Mouse (Mus musculus): Measurements from ENCODE around the gene Aar2.

The Aar2 gene

DNA sequence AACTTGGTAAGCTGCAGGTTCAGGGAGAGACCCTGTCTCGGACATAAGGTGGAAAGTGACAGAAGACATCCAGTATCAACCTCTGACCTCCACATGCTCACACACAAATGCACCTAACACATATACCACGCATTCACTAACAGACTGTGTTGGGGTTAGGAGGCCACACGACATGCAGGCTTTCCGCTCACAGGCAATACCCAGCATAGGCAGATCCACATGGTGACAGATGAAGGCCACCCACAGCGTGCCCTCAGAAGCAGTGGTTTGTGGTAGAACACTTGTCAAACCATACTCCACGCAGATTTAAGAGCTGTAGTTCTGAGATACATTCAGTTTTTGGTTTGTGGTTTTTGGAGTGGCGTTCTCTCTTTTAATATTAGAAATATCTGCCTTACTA, 21.3 kb downstream of the Aar2 start:
- in situ Hi-C loops (cut with MboI, MseI), result no loop called here

DNA sequence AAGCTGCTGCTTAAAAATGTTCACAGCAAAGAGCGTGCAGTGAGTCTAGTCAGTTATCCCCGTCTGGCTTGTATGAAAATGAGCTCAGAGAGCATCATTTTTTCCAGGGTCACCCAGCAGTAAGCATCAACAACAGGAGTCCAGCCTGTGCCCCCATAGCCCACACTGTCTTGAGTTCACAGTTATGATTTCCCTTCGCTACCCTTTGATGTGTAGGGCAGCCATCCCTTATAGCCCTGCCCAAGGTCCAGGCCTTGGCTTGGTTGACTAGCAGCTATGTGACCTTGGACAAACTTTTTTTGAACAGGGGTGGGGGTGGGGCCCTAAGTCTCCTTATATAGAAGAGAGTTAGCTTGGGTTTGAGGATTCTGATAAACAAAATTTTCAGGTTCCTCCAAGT, 21.9 kb downstream of the Aar2 start:
- in situ Hi-C loops (cut with MboI, MseI), result no loop called here

DNA sequence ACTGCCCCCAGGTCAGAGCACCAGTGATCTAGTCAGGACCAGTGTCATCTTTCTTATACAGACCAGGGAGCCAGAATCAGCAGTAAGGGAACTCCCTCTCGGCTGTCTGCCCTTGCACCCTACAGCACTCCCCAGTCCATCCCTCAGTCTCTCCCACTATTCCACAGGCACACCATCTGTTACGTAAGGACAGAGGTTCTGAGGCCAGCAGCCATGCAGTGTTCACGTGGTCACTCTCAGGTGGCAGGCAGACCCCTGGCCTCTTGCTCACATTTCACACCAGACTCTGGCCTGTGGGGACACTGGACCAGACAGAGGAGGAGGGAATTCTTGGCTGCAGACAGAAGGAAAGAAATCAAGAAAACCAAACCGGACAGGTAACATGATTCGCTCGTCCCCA, 24.1 kb downstream of the Aar2 start:
- in situ Hi-C loops (cut with MboI, MseI), result no loop called here

DNA sequence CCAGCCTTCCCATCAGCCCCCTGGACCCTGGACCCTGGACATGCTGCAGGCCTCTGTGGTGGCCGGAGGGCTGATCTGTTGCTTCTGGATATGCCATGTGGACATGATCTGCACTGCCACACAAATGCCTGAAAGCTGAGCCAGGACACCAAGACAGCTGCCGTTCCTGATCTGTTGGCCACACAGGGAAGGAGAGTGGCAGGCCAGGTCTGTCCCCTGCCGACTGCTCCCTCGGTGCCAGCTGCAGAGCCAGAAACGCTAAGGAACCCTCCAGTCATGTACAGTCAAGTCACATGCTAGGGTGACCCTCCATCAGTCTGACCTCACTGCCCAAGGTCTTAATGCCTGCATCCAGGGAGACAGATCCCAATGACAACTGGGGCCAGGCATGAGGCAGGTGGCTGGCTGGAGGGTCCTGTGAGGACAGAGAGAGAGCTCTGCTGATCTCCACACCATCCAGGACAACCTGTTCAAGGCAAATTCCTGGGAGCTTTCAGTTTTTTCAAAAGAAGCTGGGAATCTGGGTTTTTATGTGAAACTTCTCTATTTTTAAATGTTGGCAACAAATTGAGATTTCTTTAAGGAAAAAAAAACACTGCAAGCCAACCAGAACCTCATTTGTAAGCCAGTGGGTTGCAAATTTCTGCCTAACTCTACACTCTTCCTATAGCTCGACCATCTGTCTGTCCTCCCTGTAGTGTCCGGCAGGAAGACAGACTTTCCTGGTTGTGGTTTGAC, 29.6 kb downstream of the Aar2 start:
- in situ Hi-C loops (cut with MboI, MseI), result no loop called here

DNA sequence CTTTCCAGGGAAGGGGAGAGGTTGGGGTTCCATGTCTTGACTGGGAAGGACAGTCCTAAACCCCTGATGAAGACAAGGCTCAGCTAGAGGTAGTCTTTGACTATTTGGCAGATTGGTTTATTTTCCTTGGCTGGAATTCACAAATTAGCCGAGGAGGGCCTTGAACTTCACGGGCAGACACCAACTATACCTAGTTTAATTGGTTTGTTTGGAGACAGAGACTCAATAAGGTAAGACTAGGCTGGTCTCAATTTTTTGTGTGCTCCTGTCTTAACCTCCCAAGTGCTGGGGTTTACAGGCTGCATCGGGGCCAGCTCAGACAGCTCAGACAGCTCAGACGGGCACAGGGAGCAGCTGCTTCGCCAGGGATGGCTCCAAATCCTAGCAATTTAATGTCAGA, 33.1 kb downstream of the Aar2 start:
- in situ Hi-C loops (cut with MboI, MseI), result loop anchor here (10.0 kb wide), 1 partner anchor 124 kb away; no protein-coding TSS in a partner anchor

DNA sequence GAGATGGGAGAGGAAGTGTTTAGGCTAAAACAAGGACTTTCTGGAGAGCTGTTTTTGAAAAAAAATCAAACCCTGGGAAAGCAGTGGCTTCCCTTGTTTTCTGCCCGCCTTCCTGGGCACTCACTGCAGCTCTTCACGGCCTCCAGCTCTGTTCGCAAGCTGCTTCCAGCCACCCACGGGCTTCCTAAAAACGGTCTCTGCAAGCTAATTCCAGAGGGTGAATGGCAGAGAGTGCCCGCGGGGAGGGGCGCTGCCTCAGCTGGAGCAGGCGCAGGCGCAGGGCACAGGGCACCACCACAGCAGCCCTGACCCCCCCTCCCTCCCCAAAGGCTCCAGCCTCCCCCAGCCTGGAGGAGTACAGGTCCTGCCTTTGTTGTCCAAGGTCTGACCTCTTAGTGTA, 33.9 kb downstream of the Aar2 start:
- in situ Hi-C loops (cut with MboI, MseI), result loop anchor here (10.0 kb wide), 1 partner anchor 124 kb away; no protein-coding TSS in a partner anchor

DNA sequence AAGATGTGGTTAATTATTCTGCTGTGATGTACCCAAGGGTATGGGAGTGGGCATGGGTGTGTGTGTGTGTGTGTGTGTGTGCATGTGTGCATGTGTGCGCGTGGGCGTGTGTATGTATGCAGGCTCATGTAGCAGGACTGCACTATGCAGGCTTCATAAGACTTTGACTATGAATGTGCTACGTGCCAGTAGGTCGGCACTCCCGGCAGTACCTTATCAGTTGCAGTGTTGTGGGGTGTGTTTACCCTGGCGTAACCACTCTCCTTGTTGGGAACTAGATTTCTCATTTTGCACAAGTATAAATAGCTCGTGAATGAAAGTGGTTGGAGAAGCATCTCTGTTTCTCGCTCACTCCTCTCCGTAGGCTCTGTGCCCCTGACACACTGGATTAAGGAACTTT, 35.5 kb downstream of the Aar2 start:
- in situ Hi-C loops (cut with MboI, MseI), result loop anchor here (10.0 kb wide), 1 partner anchor 122 kb away; no protein-coding TSS in a partner anchor

DNA sequence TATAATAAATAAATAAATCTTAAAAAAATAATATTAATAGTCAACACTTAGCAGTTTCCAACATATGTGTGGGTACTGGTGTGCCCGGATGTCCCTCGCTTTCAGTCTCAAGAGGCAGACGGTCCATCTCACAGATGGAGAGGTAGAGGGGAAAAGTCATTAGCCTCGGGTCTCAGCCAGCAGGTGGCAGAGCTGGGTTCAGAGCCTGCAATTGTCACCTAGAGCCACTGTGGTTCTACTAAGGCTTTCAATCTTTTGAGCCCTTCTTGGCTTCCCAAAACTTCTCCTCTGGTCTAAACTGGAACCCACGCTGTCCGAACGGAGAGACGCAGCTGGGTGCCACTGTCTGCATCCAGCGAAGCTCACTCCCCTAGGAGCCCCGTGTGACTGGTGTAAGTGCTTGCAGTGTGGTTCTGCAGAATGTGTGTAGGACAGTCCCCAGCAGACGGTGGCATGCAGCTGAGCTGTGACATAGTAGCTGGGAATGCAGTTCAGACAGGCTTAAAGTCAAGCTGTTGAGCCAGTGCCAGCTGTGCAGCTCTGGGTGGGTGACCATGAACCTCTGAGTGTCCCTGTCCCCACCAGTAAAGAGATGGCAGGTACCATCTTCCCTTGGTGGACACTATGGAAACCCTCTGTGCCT, 36.9 kb downstream of the Aar2 start:
- in situ Hi-C loops (cut with MboI, MseI), result loop anchor here (10.0 kb wide), 1 partner anchor 121 kb away; no protein-coding TSS in a partner anchor

DNA sequence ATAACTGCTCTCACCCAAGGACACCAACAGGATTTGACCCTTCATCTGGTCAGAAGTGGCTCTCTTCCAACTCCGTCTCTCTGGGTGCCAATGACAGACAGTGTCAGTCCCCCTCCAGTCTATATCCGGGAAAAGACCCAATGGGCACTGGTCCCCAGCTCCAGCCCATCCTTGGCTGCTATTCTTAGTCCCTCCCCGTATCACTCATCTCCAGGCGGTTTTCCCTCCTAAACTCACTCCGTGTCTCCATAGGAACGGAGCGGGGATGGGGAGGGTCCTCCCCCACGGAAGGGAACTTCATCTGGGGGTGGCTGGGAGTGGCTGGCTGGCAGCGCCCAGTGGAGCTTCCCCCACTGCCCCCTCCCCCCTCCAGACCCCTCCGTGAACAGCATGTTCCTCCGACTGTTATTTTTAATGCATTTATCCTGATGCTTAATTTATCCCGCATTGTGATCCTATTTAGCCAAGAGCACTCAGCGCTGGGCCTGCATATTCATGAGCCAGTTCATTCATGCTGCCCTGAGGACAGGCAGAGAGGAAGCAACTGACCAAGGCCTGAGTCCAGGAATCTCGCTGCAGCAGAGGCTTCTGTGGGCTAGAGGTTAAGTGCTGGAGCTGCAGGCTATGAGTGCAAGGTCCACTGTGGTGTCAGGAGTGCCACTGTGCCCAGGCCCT, 37.5 kb downstream of the Aar2 start:
- in situ Hi-C loops (cut with MboI, MseI), result loop anchor here (10.0 kb wide), 1 partner anchor 120 kb away; no protein-coding TSS in a partner anchor

DNA sequence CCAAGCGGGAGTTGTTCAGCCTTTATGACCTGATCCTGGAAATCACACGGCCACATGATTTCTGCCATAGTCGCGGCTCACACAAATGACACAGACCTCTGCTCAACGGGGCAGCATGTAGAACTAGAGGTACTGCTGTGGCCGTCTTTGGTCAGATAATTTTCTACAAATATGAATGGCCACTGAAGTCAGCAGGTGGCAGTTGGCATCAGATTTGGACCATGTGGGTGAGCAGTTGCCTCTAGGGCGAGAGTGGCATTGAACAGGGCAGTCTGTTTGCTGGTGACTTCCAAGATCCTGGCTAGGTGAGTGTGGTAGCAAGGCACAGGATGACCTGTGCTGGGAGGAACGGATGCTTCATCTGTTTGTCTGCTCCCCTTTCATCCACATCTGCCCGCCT, 42.1 kb downstream of the Aar2 start:
- in situ Hi-C loops (cut with MboI, MseI), result loop anchor here (10.0 kb wide), 1 partner anchor 115 kb away; no protein-coding TSS in a partner anchor

DNA sequence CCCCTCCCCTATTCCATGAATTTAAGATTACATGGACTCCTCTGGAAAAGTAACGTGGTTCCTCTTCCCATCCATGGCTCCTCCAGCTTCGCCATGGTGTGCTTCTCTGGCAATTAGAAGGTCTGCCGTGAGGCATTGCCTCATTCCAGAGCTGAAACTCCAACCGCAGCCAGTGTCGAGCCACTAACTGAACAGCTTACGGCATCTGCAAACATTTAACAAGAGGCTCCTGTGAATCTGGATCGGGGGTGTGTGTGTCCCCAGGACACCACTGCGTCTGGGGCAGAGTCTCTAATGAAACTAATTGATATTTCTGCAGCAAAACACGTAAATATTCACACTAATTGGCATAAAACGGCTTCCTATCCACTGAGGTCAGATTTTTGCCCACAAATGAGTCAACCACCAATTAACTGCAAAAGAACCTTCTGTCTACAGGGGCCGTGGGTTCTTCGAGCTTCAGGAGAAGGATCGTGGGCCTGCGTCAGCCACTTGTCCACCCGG, 47.7 kb downstream of the Aar2 start:
- in situ Hi-C loops (cut with MboI, MseI), result no loop called here

DNA sequence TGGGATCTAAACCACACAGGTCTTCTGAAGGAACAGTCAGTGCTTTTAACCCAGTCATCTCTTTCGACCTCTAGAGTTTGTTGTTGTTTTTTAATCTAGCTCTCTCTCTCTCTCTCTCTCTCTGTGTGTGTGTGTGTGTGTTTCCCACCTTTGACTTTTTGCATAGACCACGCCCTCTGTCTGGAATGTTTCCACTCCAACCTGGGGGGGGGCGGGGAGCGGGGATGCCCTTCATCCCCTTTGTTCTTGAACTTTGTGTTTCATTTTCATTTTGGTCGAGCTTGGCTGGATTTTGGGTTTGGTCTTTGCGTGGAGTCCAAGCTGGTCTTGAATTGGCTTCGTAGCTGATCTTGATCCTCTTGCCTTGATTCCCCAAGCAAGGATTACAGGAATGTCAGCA, 55.2 kb downstream of the Aar2 start:
- in situ Hi-C loops (cut with MboI, MseI), result no loop called here

DNA sequence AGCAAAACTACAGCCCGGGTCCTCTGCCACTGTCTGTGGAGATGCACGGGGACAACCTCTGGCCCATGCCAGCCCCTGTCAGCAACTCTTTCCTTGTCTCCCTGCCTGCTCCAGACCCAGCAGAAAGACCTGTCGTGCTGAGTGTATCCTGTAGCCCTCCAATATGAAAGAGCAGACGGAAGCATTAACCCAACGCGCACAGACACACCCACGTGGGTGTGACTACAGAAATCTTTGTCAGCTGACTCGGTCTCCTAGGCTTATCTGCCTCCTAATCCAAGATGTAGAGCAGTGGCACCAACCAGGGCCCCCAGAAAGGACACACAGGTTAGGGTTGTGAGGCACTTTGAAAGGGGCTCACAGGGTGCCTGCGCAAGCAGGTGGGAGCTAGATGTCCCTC, 56.3 kb downstream of the Aar2 start:
- in situ Hi-C loops (cut with MboI, MseI), result no loop called here

DNA sequence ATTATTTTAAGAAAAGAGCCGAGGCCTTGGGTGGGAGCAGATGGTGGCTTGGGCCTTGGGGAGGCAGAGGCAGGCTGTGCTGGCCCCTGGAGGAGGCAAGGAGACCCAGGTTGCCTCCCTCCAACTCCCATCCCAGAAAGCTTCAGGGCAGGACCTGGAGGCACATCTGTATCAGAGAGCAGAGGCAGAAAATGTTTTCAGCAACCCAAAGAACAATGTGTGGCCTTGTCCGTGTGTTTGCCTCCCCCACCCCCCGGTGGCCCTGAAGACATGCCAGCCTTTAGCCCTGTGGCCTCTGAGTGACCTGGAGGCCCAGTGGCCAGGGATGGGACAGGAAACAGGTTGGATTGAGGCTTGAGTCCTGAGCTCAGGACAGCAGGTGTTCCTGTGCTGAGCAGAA, 57.8 kb downstream of the Aar2 start:
- in situ Hi-C loops (cut with MboI, MseI), result no loop called here

DNA sequence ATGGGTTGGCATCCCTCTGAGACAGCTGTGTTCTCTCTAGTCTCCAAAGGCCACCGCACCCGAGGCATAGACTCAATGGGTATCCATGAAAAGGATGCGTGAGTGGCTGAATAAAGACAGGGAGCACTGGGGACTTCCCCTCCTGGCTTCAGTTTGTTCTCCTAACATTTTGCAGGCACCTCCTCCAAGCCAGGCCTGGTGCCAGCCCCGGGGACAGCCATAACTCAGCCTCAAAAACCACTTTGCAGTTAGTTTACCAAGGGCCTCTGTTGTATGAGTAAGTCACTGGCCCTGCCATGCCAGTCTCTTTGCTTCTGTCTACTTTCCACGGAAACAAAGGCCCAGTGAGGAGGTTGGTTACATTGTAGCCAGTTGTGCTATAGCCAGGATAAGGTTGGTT, 58.6 kb downstream of the Aar2 start:
- in situ Hi-C loops (cut with MboI, MseI), result no loop called here

DNA sequence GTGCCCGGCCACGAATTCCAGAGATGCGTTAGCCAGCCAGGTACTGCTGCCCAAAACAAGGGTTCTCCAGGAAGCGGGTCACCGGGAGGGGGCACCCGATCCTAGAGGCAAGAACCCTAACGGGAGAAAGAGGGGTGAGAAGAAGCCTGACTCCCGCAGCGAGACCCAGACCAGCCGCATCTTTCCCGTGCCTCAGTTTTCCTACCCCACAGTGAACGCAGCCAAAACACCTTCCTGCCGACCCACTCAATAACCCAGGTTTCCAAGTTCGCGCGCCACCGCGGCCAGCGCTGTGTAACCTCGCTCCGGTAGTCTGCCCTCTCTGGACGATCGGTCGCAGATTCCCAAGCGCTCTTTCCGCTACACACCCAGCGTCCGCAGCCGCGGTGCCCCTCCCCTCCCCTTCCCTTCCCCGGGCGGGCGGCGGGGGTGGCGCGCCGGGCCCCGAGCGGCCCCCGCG, 65.7 kb downstream of the Aar2 start:
- in situ Hi-C loops (cut with MboI, MseI), result no loop called here

DNA sequence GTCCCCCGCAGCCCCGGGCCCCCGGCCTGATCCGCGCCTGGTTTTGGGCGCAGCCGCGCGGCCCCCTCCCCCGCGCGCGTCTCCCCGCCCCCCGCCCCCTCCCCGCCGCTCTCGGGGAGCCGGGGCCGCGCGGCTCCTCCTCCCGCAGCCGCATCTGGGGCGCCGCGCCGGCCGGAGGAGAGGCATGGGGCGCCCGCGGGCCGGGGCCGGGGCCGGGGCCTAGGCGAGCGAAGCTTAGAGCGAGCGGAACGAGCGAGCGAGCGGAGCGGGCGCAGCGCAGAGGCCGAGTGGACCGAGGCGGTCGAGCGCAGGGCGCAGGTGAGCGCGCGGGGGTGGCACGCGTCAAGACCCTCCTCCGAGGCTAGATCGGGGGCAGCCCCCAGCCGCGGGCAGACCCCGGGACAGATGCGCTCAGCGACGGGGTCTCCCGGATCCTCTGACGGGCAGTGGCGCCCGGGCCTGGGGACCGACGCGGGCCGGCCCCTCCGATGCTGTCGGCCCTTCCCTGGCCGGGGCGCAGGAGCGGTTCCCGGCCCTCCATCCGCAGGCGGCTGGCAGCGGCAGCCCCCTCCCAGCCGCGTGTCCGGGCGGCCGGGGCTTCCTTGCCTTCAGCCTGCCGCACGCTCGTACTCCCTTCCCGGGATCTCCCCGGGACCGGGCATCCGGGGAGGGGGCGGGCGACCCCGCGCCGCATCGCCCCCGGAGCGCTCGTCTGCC, 66.3 kb downstream of the Aar2 start, which contains the start of gene Dlgap4:
Dlgap4 (plus strand) TSS at position 165 of the 717 bp plus-strand sequence.
- in situ Hi-C loops (cut with MboI, MseI), result no loop called here

DNA sequence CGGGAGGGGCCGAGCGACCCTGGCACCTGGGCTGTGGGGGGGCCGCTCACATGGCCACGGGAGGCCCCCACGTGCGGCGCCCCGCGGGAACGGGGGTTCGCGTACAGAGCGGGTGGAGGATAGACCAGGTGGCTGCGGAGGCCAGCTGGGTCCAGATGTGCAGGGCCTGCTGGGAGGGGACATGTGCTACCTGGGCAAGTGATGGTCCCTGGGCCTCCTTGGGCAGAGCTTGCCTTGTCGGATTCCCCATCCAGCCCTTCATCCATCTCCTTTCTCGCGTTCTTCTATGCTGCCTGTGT, 66.8 kb downstream of the Aar2 start:
- in situ Hi-C loops (cut with MboI, MseI), result no loop called here

DNA sequence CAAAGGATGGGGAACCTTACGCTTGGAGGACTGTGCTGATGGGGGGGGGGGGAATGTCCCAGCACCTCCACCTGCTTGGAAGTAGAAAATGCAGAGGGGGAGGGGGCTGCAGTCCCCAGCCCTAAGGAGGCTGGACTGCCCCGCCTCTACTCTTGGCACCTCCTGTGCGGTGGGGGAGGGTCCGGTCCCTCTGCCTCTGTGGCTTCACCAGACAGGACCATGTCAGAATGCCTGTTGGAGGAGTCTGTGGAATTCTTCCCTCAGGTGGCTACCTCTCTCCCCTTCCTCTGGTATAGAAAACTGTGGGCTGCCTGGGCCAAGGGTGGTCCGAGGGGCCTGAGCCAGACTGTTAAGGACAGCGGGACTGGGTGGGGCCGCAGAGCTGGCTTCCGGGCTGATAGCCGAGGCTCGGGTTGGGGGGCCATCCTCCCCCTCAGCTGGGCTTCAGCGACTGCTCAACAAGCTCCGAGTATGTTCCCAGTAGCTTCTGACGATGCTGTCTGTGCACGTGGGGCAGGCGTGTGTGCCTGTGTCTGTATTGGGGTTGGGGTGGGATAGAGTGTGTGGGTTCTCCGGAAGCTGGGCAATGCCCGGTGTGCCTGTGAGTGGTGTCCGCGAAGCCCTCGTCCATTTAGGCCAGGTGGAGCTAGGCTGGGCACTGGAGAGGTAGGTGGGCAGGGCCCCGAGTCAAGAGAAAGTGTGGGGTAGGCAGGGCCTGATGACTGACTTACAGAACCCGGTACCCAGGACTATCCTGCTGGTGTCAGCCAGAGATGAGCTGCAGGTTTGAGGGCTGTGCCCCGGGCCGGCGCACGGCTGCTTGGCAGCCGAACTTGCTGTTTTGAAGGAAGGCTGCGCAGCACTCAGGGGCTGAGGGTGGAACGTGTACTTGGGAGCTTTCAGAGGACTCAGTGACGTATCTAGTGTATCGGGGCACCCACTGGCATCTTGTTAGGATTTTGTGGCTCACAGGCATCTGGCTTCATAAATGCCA, 67.6 kb downstream of the Aar2 start:
- in situ Hi-C loops (cut with MboI, MseI), result no loop called here

DNA sequence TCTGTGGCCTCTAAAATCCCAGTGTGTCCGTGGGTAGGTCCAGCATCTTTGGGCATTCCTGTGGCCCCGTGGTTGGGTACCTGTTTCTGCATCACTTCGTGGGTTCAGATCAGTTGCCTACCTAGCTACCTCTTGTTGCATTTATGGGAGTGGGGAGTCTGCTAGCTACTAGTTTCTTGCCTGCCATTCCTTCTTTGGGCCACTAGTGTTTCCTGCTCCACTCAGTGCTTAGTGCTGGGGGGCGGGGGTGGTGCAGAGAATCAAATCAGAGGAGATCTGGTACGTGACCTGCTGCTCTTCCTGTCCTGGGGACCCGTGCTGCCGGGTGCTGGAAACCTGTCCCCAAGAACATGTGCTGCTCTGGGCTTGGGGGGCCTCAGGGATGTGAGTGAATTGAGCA, 69.1 kb downstream of the Aar2 start:
- in situ Hi-C loops (cut with MboI, MseI), result no loop called here

DNA sequence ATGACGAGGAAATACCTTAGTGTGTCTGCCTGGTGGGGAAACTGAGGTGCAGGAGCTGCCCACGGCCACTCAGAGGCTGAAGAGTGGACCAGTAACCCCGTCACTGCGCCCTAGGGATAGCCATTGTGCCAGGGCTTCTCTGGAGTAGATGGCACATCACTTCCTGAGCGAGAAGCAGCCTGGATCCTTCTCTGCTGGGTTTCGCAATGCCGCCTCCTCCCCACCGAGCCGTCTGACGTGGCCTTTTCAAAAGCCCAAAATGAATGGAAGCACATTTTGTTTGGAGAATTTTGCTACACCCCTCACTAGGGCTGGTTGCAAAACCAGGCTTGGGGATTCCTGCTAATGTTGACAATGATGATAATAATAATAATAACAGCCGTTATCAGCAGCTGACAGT, 70.2 kb downstream of the Aar2 start:
- in situ Hi-C loops (cut with MboI, MseI), result no loop called here
